Mouse (Mus musculus) bone marrow macrophage, adult 2 months (primary cell): ENCODE results near the gene 4931414P19Rik. TPM values are rescaled to one million over a fixed set of nuclear protein-coding genes. Genes with fewer than 3 reads are reported as not detected.

Source experiments
- H3K27ac ChIP-seq: 2 replicates; pipeline ENCODE4 v1.5.1; 2012; ENCODE audit warnings: low read depth, low read length; ENCODE audit not compliant: insufficient read depth
- H3K4me1 ChIP-seq: 2 replicates; pipeline ENCODE4 v1.6.1; 2012; ENCODE audit warnings: low read length; ENCODE audit not compliant: control insufficient read depth, insufficient read depth
- H3K4me3 ChIP-seq: 2 replicates; pipeline ENCODE4 v1.5.1; 2012; ENCODE audit warnings: mild to moderate bottlenecking, low read length, moderate library complexity; ENCODE audit not compliant: insufficient read depth
- CTCF ChIP-seq: IDR thresholded peaks from 2 replicates; pipeline ENCODE4 v1.5.1; 2012; ENCODE audit warnings: low read depth, mild to moderate bottlenecking, low read length, moderate library complexity
- POLR2A ChIP-seq: IDR thresholded peaks from 2 replicates; pipeline ENCODE4 v1.6.1; 2012; ENCODE audit warnings: mild to moderate bottlenecking, low read depth, low read length, borderline replicate concordance
- polyA plus RNA-seq: library from polyadenylated mRNA; stranded (reverse); fragments of >200 nt; gene quantifications from 2 replicates; pipeline ENCODE4 v1.2.4, GENCODE M21; 2012; ENCODE audit not compliant: missing spikeins, insufficient read depth, insufficient read length

The 4931414P19Rik gene
- polyA plus RNA-seq, 1 experiment = 4.1 TPM

DNA sequence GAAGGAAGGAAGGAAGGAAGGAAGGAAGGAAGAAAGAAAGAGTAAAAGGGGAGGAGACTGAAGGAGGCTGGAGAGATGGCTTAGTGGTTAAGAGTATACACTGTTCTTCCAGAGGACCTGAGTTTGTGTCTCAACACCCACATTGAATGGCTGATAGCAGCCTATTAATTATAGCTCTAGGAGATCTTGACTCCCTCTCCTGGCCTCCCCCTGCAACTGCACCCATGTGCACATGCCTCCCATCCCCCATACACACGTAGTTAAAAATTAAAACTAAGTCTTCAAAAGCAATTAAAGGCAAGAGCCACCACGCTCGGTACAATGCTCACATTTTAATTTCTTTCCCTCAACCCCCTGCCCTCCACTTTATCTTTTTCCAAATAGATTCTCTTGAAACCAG lies 11.7 kb downstream of the 4931414P19Rik start:
- no peak overlapping the region for H3K27ac ChIP-seq
- TF ChIP-seq CTCF = no peak
- TF ChIP-seq POLR2A = no peak
- H3K4me3 ChIP-seq = no peak overlapping the region
- peaks cover under 1% of the 10 kb centered on the region for H3K4me1 ChIP-seq

DNA sequence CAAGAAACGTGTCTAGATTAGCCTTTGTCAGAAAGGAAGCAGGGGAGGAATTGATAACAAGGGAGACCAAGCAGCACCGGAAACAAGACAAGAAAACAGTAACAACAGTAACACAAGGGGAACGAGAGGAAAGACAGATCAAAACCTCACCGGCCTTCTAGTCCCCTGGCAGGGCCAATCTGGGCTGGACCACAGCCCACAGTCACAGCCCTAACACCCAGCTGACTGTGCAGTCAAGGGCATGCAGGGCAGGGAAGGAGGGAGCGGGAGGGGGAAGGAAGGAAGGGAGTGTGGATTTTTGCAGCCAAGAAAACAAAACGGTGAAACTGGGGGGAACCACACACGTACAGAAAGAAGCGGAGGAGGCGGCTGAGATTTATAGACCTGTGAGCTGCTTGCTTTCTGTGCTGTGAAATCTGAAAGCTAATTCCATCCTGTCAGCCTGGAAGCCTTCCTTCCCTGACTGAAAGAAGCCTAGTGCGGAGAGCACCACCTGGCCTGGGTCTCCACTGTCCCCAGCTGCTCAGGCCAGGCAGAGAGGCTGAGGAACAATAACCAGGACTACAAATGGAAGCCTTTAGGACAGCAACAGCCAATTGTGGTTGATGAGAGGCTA lies 13.4 kb downstream of the 4931414P19Rik start:
- H3K4me1 ChIP-seq = peaks cover 3% of the 10 kb centered on the region
- TF ChIP-seq CTCF (no peak), POLR2A (no peak)
- H3K27ac ChIP-seq = no peak overlapping the region
- no peak overlapping the region for H3K4me3 ChIP-seq

GRCm38 (mm10) chr14:54591056-54591455 lies 14.7 kb downstream of the 4931414P19Rik start:
- no peak overlapping the region for H3K4me3 ChIP-seq
- TF ChIP-seq POLR2A (no peak), CTCF (no peak)
- peaks cover 3% of the 10 kb centered on the region for H3K4me1 ChIP-seq
- no peak overlapping the region for H3K27ac ChIP-seq

GRCm38 (mm10) chr14:54583681-54584338 lies 22.0 kb downstream of the 4931414P19Rik start:
- Histone ChIP-seq H3K27ac (no peak overlapping the region), H3K4me3 (no peak overlapping the region), H3K4me1 (peaks cover 13% of the 10 kb centered on the region)
- TF ChIP-seq POLR2A (no peak), CTCF (peak; percentile 65)

GRCm38 (mm10) chr14:54582536-54582935 lies 23.3 kb downstream of the 4931414P19Rik start:
- H3K27ac ChIP-seq = no peak overlapping the region

GRCm38 (mm10) chr14:54579638-54580037 lies 26.2 kb downstream of the 4931414P19Rik start:
- Histone ChIP-seq H3K27ac (peak overlapping the region; percentile 28), H3K4me1 (peaks cover 14% of the 10 kb centered on the region), H3K4me3 (no peak overlapping the region)
- TF ChIP-seq POLR2A (no peak), CTCF (no peak)

More at GRCm38 (mm10) chr14:54582536-54582935, 23.3 kb downstream of the 4931414P19Rik start:
- H3K4me3 ChIP-seq = no peak overlapping the region
- TF ChIP-seq POLR2A (no peak), CTCF (no peak)
- H3K4me1 ChIP-seq = peaks cover 14% of the 10 kb centered on the region

- Histone ChIP-seq H3K4me3 (peak overlapping the region; percentile 66), H3K4me1 (peaks cover 14% of the 10 kb centered on the region), H3K27ac (peak overlapping the region; percentile 3)
- TF ChIP-seq CTCF (no peak), POLR2A (no peak)
Observed at GRCm38 (mm10) chr14:54578063-54578462, 27.7 kb downstream of the 4931414P19Rik start.

DNA sequence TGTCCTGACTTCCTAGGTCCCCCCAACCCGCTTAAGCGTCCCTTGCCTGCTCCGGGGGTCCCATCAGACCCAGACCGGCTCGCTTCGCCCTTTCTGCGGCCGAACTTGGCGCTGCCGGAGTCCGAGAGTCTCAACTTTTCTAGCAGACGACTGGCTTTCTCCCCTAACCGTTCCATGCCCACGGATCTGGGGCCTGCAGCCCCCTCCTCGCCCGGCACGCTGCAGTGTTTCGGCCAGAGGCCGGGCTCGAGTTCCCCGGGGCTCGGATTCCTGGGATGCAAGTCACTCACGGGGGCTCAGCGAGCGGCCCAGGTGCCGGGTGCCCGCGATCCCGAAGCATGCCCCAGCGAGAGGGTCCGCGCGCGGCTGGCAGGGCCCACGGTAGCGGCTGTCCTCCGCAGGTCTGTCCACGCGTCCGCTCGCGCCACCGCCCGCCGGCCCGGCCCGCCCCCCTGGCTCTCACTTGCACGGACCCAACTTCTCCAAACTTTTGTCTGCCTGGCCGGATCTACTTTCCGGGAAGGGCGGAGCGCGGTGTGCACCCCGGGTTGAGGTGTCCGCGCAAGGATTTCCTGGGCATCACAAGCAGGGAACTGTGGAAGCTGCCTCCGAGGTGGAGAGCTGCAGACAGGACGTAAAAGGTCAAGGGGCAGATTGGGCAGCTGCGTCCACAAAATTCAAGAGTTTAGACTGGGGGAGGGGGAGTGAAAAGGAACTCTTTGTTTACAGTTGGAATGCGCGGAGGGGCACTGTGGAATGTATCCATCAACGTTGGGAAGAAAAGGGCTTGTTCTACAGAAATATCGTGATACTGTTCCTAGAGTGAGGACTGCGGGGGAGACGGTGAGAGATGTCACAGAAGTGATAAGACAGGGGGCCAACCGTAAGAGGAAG lies 28.5 kb downstream of the 4931414P19Rik start, which contains the start of gene Ajuba:
Ajuba (minus strand) TSS at position 470 of the 894 bp plus-strand sequence.
- Histone ChIP-seq H3K4me3 (peak within 1 kb of the TSS; percentile 66), H3K27ac (peak within 1 kb of the TSS; percentile 3)

DNA sequence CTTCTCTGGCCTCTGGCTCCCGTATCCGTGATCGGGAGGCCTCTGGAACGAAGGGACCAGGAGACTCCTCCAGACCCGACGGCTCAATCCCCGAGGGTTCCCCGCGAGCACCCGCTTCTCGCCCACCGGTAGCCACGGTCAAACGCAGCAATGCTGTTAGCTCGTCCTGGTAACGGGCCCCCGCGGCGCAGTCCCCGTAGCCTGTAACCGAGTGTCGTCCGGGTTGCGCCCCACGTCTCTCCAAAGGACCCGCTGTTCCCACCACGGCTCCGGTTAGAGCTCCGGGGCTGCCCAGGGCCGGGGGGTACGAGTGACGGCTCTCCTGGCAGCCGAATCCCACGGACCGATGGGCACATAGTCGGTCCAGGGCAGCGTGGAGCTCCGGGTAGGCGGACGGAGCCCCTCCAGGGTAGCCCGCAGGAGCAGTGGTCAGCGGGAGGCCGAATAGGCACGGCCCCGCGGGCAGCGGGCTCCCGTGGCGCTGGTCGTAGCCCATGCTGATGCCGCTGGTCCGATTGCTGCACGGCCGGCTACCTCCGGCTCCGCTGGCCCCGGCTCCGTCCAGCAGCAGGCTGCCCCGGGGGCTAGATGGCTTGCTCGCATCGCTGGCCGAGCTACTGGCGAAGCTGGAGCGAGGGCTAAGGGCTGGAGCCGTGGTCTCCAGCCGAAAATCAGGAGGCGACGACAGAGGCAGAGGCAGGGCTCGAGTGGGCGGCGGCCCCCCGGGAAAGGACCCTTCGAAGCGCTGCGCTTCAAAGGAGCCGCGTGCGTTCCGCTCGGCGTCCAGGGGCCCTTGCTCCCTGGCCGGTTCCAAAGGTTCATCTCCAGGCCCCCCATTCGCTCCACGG lies 29.3 kb downstream of the 4931414P19Rik start:
- Histone ChIP-seq H3K27ac (no peak overlapping the region), H3K4me1 (peaks cover 14% of the 10 kb centered on the region), H3K4me3 (peak overlapping the region; percentile 66)
- TF ChIP-seq POLR2A (no peak), CTCF (no peak)

More for the DNA sequence above, 28.5 kb downstream of the 4931414P19Rik start, which contains the start of gene Ajuba:
- no peak for TF ChIP-seq POLR2A
- TF ChIP-seq CTCF = no peak
- peaks cover 14% of the 10 kb centered on the region for H3K4me1 ChIP-seq
